Mouse (Mus musculus) large intestine, adult 2 months (tissue): Measurements from ENCODE around the gene D430041D05Rik. TPM values are rescaled to one million over a fixed set of nuclear protein-coding genes. Genes with fewer than 3 reads are reported as not detected.
"Not testable (repeated sequence)": the region's sequence is repeated elsewhere in the genome, so short reads cannot be mapped to it uniquely, and the experiment has no call there.

ENCODE experiments used
- DNase-seq: peaks from one replicate; pipeline ENCODE4 v3.0.0-alpha.2; 2012; ENCODE audit warnings: low read depth, low spot score
- WGBS: fragments of 180-500 bp; shearing (Covaris S2); methylation state at CpG from one replicate; pipeline ENCODE4 v1.1.7; 2018; 5-methylcytosine and 5-hydroxymethylcytosine counted together
- polyA plus RNA-seq: library from polyadenylated mRNA; depleted of rRNA; stranded (reverse); fragments of >200 nt; gene quantifications from 2 replicates; pipeline ENCODE4 v1.2.3, GENCODE M21; 2012; rRNA removed

D430041D05Rik gene
- polyA plus RNA-seq, 1 experiment = not detected

DNA sequence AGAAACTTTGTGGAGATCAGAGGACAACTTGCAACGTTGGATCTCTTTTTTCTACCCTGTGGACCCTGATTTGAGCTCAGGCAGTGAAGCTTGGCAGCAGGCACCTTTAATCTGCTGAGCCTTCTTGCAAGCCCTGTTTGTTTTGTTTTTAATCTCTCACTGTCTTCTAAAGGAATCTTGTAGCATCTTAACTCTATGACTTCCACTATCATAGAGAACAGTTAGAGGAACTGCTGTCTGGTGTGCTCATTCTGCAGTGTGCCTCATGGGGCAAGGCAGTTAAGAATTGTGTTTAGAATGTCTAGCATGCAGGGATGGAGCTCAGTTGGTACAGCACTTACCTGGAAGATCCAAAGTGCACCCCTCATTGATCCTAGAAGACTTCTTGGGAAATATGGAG lies 310.9 kb downstream of the D430041D05Rik start:
- WGBS = 73% methylated on average over 1 of the region's 1 CpGs
- no peak for DNase-seq

DNA sequence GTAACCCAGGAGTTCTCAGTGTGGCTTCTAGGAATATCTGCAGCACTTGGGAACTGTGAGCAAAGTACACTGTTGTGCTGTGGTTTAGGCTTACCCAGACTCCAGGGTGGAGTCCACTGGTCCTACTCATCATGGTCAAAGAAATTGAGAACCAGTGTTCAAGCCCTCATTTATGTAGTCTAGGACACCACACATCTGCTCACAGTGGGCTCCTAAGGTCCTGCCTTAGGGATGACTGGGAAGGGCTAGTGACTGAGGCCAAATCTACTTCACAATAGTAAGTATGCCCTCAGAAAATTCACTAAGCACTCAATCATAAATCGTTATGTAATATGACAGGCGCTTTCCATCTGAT lies 311.6 kb downstream of the D430041D05Rik start:
- WGBS = 94% methylated on average over 2 of the region's 2 CpGs
- no peak for DNase-seq

DNA sequence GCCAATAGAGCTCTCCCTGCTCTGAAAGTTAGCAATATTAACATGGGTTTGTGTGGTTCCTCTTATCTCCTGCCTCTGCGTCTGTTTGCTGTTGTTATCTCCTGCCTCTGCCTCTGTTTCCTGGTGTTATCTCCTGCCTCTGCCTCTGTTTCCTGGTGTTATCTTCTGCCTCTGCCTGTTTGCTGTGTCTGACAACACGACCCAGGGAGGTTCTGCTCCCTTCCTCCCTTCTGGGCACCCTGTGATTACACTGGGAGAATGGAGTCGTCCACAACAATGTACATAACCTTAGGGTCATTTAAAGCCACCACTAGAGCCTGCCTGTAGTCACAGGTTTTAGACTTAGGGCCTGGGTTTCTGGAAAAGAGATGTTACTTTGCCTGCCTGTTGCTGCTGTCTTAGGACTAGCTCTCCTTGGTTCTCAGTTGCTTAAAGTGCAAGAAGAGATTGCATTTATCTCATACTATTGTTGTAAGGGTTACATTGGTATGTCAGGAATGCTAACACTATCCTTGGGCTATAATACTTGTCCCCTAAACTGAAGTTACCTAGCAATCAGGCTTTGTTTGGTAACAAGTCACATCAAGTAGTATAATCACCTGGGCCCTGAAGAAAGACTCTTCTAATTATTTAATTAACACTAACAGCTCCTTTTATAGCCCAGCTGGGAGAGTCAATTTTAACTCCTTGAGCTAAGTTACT lies 312.1 kb downstream of the D430041D05Rik start:
- WGBS = 13% methylated on average over 3 of the region's 3 CpGs

DNA sequence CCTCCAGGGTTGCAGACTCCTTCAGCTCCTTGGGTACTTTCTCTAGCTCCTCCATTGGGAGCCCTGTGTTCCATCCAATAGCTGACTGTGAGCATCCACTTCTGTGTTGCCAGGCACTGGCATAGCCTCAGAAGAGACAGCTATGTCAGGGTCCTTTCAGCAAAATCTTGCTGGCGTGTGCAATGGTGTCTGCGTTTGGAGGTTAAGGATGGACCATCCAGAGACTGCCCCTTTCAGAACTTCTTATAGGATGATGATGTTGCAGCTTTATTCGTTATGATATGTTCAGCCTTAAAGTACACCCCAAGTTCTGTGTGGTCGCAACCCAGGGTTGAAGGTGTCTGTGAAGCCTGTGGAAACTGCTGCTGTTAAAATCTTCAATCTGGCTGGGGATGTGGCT lies 313.4 kb downstream of the D430041D05Rik start:
- DNase-seq = not testable (repeated sequence)
- 90% methylated on average over 4 of the region's 4 CpGs for WGBS

More for the DNA sequence above, 312.1 kb downstream of the D430041D05Rik start:
- no peak for DNase-seq

DNA sequence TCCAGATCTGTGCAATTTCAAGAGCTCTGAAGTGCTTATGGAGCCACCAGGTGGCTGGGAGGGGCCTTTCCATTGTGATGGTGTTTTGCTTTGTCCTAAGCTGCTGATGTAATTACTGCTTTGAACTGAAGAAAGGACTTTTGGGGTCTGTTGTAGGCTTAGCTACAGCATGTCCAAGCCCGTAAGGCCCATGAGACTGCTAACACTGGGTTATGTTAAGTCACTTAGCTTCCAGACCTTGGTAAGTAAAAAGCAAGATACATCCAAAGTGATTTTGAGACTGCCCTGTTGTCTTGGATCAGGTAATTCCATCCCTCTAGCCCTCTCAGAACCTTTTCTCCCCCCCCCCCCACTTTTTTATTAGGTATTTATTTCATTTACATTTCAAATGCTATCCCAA lies 314.0 kb downstream of the D430041D05Rik start:
- DNase-seq = not testable (repeated sequence)
- 94% methylated on average over 1 of the region's 1 CpGs for WGBS

DNA sequence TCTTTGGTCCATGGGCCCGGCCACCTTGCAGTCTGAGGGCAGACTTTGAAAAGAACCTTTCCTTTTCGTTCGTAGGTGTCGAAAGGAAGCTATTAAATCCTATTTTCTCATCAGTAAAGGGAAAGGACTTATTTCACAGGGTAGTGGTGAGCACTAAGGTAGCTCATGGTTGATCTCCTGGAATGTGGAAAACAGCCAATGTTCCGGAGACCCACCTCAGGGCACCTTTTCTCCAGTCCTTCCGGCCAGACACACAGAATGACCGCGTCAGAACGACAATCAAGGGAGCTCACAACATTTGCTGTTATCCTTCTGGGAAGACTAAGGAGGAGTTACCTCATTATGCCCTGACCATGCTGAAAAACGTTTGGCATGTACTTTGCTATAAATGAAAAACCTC lies 314.6 kb downstream of the D430041D05Rik start:
- WGBS = 40% methylated on average over 10 of the region's 10 CpGs
- no peak for DNase-seq

DNA sequence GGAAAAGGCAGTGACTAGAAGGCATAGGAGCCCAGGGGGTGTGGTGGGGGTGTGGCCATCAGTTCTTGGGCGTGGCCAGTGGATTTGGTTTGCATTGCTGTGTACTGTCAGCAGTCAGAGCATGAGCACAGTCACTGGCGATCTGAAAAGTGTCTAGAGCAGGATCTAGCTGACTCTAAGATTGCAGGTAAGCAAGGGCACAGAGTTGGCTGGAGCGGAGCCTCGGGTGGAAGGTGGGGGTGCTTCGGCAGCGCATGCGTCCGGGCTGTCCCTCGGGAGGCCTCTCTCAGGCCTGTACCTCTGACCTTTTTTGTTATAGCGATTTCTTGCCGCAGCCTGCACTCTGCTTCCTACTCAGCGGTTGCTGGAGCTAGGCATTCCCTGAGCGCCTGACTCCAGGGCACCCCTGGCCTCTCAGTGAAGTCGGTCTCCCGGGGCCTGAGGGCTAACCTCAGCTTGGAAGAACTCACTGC lies 315.0 kb downstream of the D430041D05Rik start, which contains the start of gene Cd59a:
Gene Cd59a, plus strand, starts transcription at position 61 of the 473 bp plus-strand sequence.
- peak; percentile 8 for DNase-seq
- WGBS = 4% methylated on average over 15 of the region's 15 CpGs

DNA sequence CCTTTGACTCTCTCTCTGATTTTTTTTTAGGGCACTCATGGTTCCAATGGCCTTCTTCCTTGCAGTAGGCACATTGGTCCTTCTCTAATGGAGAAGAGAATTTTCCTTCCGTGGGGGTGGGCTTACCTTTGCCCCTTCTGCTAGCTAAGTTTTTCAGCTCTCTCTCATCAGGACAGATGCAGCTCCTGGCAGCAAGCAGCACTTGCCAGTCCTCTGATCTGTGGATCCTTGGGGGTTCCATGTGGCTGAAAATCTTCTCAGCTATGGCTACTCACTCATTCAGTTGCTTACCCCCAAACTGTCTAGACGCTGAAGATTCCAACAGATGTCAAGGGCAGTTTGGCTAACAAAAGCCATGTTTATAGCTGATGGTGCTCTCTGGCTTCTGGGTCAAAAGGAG lies 317.5 kb downstream of the D430041D05Rik start:
- no peak for DNase-seq
- WGBS = 64% methylated on average over 2 of the region's 2 CpGs

Other genes starting within 250 kb of the D430041D05Rik start
- 10.1 and 17.4 TPM in 2 replicates for gene Hipk3, start 83.4 kb upstream of the D430041D05Rik start, polyA plus RNA-seq
- 9.0 and 9.9 TPM in 2 replicates for gene Cstf3, start 179.5 kb upstream of the D430041D05Rik start, polyA plus RNA-seq